Mouse (Mus musculus): Measurements from ENCODE around the gene Kcmf1. TPM values are rescaled to one million over a fixed set of nuclear protein-coding genes. Genes with fewer than 3 reads are reported as not detected.

The Kcmf1 gene
- 107 TPM for polyA plus RNA-seq (2014; fragmentation: Illumina TruSeq; extraction: RNeasy Lipid Tissue Mini Kit (QIAGEN cat#74804))

GRCm38 (mm10) chr6:72899781-72900681 is at the start of gene Kcmf1:
Gene Kcmf1, minus strand, starts transcription at chr6:72899979.

Other genes starting within 250 kb of the Kcmf1 start
- 3.9 TPM for gene Tcf7l1, start 110.7 kb downstream of the Kcmf1 start, polyA plus RNA-seq (2014; fragmentation: Illumina TruSeq; extraction: RNeasy Lipid Tissue Mini Kit (QIAGEN cat#74804))
- 26.5 TPM for gene Tmsb10, start 58.8 kb upstream of the Kcmf1 start, polyA plus RNA-seq (2014; fragmentation: Illumina TruSeq; extraction: RNeasy Lipid Tissue Mini Kit (QIAGEN cat#74804))

Data from ovary, adult 10 weeks (tissue).